Mouse (Mus musculus) midbrain, postnatal 0 days (tissue): ENCODE measurements at regions not wholly inside any gene's neighbourhood (a gene's known extent, or its start where the extent isn't known, plus 50 kb on each side); places are given as distances from the start of the nearest gene placed in this dataset.
A peak's percentile ranks its signal among the peaks of the same experiment; 100 is the strongest.

Experiments used
- ATAC-seq: fragments of 200-750 bp; cut with Nextera tagmentation; 2 replicates; pipeline ENCODE4 v1.8.0; 2017; ENCODE audit warnings: moderate number of reproducible peaks, mild to moderate bottlenecking, moderate TSS enrichment, moderate library complexity; ENCODE audit not compliant: low FRiP score
- DNase-seq: peaks from one replicate; pipeline ENCODE4 v3.0.0-alpha.2; 2015; ENCODE audit warnings: low spot score
- H3K27ac ChIP-seq: fragments of 300-500 bp; sonication (generic); 2 replicates; pipeline ENCODE4 v1.5.1; 2014; ENCODE audit warnings: low read depth, mild to moderate bottlenecking, low read length, mixed read lengths
- H3K27me3 ChIP-seq: fragments of 300-500 bp; sonication (generic); 2 replicates; pipeline ENCODE4 v1.6.1; 2014; ENCODE audit warnings: low read length, control low read depth, mixed read lengths; ENCODE audit not compliant: insufficient read depth
- H3K36me3 ChIP-seq: fragments of 300-500 bp; sonication (generic); 2 replicates; pipeline ENCODE4 v1.6.1; 2014; ENCODE audit warnings: low read length, control low read depth, mixed read lengths; ENCODE audit not compliant: insufficient read depth
- H3K4me1 ChIP-seq: fragments of 300-500 bp; sonication (generic); 2 replicates; pipeline ENCODE4 v1.6.1; 2014; ENCODE audit warnings: mild to moderate bottlenecking, control low read depth, antibody characterized with exemption, low read length, mixed read lengths; ENCODE audit not compliant: insufficient read depth
- H3K4me2 ChIP-seq: fragments of 300-500 bp; sonication (generic); 2 replicates; pipeline ENCODE4 v1.6.1; 2014; ENCODE audit warnings: low read depth, mild to moderate bottlenecking, low read length, mixed read lengths; ENCODE audit not compliant: poor library complexity, severe bottlenecking
- H3K4me3 ChIP-seq: fragments of 300-500 bp; sonication (generic); 2 replicates; pipeline ENCODE4 v1.5.1; 2014; ENCODE audit warnings: low read depth, mild to moderate bottlenecking, low read length, moderate library complexity
- H3K9ac ChIP-seq: fragments of 300-500 bp; sonication (generic); replicated peaks from 2 replicates; pipeline ENCODE4 v1.6.1; 2014; ENCODE audit warnings: mild to moderate bottlenecking, low read length, moderate library complexity, mixed read lengths; ENCODE audit not compliant: poor library complexity, severe bottlenecking
- H3K9me3 ChIP-seq: fragments of 300-500 bp; sonication (generic); 2 replicates; pipeline ENCODE4 v1.6.1; 2016; ENCODE audit warnings: low read length, control low read depth
- CTCF ChIP-seq: IDR thresholded peaks from 2 replicates; pipeline ENCODE4 v1.5.1; 2016; ENCODE audit warnings: antibody characterized with exemption, mild to moderate bottlenecking
- WGBS: fragments of 180-500 bp; shearing (Covaris S2); extraction: QIAGEN DNeasy Blood & Tissue Kit; methylation state at CpG from one replicate; pipeline ENCODE4 v1.1.7; 2014; 5-methylcytosine and 5-hydroxymethylcytosine counted together

DNA sequence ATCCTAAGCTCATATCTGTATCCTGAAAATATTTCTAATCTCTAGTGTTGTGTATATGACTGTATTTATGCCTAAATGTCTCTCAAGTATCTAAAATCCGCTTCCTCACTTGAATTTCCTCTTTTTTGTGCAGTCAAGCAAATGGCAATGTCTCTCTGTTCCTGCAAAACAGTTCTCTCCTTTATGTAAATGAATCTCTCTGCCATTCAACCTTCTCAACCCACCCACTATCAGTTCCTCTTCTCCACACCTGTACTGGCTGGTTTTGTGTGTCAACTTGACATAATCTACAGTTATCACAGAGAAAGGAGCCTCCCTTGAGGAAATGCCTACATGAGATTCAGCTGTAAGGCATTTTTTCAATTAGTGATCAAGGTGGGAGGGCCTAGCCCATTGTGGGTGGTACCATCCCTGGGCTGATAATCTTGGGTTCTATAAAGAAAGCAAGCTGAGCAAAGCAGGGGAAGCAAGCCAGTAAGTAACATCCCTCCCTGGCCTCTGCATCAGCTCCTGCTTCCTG lies 375.5 kb downstream of the Synb start:
- H3K27ac ChIP-seq: no peak overlapping the region
- WGBS: 90% methylated on average over 1 of the region's 1 CpGs
- H3K4me3 ChIP-seq: no peak overlapping the region
- H3K9me3 ChIP-seq: no peaks in the 10 kb centered on the region
- H3K36me3 ChIP-seq: no peaks in the 10 kb centered on the region
- H3K9ac ChIP-seq: no peak overlapping the region
- H3K4me1 ChIP-seq: no peaks in the 10 kb centered on the region
- DNase-seq (no peak), ATAC-seq (no peak)
- no peaks in the 10 kb centered on the region for H3K27me3 ChIP-seq
- no peak overlapping the region for H3K4me2 ChIP-seq
- TF ChIP-seq CTCF: no peak

DNA sequence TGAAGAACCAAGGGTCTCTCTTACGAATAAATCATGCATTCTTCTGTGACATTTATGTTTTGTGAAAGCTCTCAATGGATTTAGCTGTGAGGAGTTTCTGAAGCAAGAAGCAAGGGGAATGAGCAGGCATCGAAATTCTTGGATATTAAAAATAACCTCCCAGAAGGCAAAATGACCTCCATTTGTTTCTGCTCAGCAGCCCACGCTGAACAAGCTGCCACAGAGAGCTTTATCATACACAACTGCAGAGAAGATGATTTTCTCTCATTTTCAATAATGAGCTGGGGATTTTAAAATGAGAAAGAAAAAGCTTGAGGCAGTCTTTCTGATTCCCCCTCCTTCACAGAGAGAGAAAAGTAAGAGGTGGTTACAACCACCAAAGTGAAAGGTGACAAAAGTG lies 394.2 kb downstream of the Synb start:
- no peaks in the 10 kb centered on the region for H3K36me3 ChIP-seq
- no peaks in the 10 kb centered on the region for H3K4me1 ChIP-seq
- 53% methylated on average over 3 of the region's 3 CpGs for WGBS
- no peaks in the 10 kb centered on the region for H3K9me3 ChIP-seq
- H3K27me3 ChIP-seq: no peaks in the 10 kb centered on the region
- DNase-seq (no peak), ATAC-seq (no peak)
- H3K27ac ChIP-seq: no peak overlapping the region
- no peak overlapping the region for H3K4me3 ChIP-seq
- TF ChIP-seq CTCF: no peak
- no peak overlapping the region for H3K4me2 ChIP-seq
- no peak overlapping the region for H3K9ac ChIP-seq

DNA sequence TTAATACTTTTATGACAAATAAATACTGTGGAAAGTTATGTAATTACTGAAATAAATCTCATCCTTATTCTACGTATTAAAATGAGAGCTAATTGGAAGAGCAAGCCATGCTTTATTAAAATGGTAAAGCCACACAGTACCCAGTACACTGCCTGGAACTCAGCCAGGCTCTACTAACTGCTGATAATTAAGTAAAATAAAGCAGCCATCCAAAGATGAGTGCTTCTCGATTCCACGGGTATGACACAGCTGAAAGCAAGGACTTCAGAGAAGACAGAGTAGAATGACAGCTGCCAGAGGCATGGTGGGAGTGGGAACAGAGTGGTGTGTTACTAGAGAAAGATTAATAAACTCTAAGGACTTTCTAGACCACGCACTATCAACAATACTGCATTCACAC lies 416.9 kb downstream of the Synb start:
- Histone ChIP-seq H3K27ac (no peak overlapping the region), H3K9ac (no peak overlapping the region), H3K4me3 (no peak overlapping the region), H3K36me3 (no peaks in the 10 kb centered on the region), H3K4me2 (no peak overlapping the region), H3K4me1 (no peaks in the 10 kb centered on the region), H3K27me3 (no peaks in the 10 kb centered on the region), H3K9me3 (no peaks in the 10 kb centered on the region)
- peak; percentile 34 for DNase-seq
- 82% methylated on average over 4 of the region's 4 CpGs for WGBS
- no peak for ATAC-seq
- no peak for TF ChIP-seq CTCF

DNA sequence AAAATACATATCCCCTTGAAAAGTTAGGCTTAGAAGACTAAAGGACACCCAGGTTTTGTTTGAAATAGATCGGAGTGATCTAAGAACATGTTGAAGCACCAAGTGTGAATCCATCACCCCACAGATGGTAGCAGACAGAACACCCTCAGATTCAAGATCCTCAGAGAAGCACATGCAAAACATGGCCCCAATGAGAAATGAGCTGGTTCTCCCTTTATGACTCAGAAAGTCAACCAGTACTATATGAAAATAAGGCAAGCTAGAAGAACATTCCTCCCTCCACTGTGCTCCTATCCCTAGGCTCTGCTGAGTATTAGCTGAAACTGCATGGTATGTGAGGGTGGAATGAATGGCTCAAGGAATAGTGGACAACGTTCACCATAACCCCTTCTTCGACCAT lies 433.0 kb downstream of the Synb start:
- no peak for DNase-seq
- Histone ChIP-seq H3K4me2 (no peak overlapping the region), H3K4me3 (no peak overlapping the region), H3K4me1 (no peaks in the 10 kb centered on the region), H3K9me3 (no peaks in the 10 kb centered on the region), H3K27ac (no peak overlapping the region), H3K27me3 (no peaks in the 10 kb centered on the region), H3K9ac (no peak overlapping the region), H3K36me3 (no peaks in the 10 kb centered on the region)
- WGBS: 94% methylated on average over 3 of the region's 3 CpGs
- TF ChIP-seq CTCF: no peak
- no peak for ATAC-seq

DNA sequence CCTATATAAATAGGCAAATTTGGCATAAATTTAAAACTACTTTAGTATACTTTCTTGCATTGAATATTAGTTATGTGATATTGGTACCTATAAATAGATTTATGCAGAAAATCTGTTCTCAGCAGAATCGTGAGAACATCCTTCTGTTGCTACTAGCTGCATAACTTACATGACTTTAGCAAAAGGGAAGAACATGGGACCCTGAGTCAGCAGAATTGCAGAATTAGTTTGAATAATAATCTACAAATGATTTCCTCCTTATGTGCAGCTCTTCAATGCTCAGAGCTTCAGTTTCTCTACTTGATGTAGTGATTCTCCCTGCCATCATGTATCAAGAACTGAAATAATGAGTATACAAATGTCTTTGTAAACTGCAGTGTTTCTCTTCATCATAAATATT lies 436.2 kb downstream of the Synb start:
- no peaks in the 10 kb centered on the region for H3K27me3 ChIP-seq
- ATAC-seq: no peak

DNA sequence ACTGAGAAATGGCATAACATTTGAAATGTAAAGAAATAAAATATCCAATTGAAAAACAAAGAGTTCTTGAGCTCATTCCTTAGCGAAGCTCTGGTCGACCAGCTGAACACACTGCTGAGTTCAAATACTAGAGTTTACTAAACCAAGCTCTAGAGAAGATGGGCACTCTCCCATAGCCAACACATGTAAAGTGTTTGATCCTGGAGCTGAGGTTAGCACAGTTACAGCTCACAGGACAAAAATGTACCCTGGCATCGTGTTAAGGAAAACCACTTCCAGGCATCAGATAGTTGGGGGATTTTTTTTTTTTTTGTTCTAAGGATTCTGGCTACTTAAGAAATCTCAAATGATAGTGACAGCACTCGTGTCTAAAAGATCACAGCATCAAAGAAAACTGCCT lies 445.6 kb downstream of the Synb start:
- 78% methylated on average over 4 of the region's 4 CpGs for WGBS
- Histone ChIP-seq H3K9me3 (no peaks in the 10 kb centered on the region), H3K27ac (no peak overlapping the region), H3K9ac (no peak overlapping the region), H3K4me3 (no peak overlapping the region), H3K27me3 (no peaks in the 10 kb centered on the region), H3K4me2 (no peak overlapping the region), H3K36me3 (no peaks in the 10 kb centered on the region), H3K4me1 (no peaks in the 10 kb centered on the region)
- no peak for TF ChIP-seq CTCF
- DNase-seq: no peak
- ATAC-seq: no peak

More for the DNA sequence above, 436.2 kb downstream of the Synb start:
- no peak overlapping the region for H3K27ac ChIP-seq
- H3K4me2 ChIP-seq: no peak overlapping the region
- H3K4me3 ChIP-seq: no peak overlapping the region
- no peaks in the 10 kb centered on the region for H3K4me1 ChIP-seq
- no peak for DNase-seq
- no peaks in the 10 kb centered on the region for H3K36me3 ChIP-seq
- WGBS: 67% methylated on average over 1 of the region's 1 CpGs
- no peaks in the 10 kb centered on the region for H3K9me3 ChIP-seq
- no peak for TF ChIP-seq CTCF
- H3K9ac ChIP-seq: no peak overlapping the region

DNA sequence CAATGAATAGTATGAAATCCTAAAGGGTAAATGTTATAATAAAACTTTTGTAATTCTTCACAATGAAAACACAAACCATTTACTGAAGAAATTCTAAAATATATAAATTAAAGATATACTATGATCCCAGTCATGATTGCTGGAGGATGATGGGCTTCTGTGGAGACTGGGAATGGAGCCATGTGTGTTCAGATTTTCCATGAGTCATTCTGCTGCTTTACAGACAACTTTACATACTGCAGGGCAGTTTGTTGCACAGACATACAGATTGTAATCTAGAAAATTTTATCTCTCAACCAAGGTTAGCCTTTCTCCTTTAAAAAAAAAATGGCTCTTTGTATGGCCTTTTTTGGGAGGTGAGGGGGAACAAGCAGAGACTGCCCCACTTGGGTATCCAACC lies 446.5 kb downstream of the Synb start:
- no peaks in the 10 kb centered on the region for H3K27me3 ChIP-seq
- no peaks in the 10 kb centered on the region for H3K9me3 ChIP-seq
- H3K9ac ChIP-seq: no peak overlapping the region
- no peaks in the 10 kb centered on the region for H3K4me1 ChIP-seq
- H3K36me3 ChIP-seq: no peaks in the 10 kb centered on the region
- ATAC-seq (no peak), DNase-seq (no peak)
- no peak overlapping the region for H3K4me3 ChIP-seq
- no peak overlapping the region for H3K4me2 ChIP-seq
- H3K27ac ChIP-seq: no peak overlapping the region
- TF ChIP-seq CTCF: no peak
